Mouse (Mus musculus) spleen, postnatal 4 days (tissue): Measurements from ENCODE around the gene Steap2.
"Not testable (repeated sequence)": the region's sequence is repeated elsewhere in the genome, so short reads cannot be mapped to it uniquely, and the experiment has no call there.

Experiments used
- DNase-seq, 2 experiments: peaks; one replicate each; pipeline ENCODE4 v3.0.0; 2022; ENCODE audit warnings: low spot score in 2 of 2

The Steap2 gene

DNA sequence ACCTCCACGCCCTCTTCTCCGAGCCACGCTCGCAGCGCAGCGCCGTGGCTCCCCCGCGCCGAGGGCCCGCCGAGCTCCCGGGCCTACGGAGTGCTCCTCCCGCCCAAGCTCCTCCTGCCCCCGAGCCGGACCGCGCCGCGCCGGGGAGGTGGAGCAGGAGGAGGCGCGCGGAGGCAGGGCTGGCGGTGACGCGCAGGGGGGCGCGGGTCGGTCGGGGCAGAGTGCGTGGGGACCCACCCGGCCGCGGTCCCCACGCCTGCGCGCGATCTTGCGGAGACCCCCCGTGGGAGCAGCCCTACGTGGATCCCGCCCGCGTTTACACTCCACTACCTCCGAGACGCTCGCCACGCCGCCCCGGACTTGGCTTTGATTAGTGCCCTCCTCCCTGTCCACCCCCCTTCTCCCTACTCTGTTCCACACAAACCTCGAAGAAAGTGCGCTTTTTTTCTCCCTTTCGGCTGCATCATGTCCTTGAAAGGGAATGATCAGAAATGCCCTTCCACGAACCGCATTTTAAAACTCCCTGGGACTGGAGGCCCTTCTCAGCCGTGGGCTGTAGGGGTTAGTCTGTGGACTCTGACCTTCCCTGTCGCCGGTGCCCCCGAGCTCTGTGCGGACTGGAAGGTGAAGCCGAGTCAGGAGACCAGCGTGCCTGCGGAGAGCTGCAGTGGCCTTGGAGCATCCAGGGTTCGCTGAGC lies at the start of gene Steap2:
Steap2 (minus strand) TSS at position 623 of the 698 bp plus-strand sequence.
- no peak for DNase-seq

DNA sequence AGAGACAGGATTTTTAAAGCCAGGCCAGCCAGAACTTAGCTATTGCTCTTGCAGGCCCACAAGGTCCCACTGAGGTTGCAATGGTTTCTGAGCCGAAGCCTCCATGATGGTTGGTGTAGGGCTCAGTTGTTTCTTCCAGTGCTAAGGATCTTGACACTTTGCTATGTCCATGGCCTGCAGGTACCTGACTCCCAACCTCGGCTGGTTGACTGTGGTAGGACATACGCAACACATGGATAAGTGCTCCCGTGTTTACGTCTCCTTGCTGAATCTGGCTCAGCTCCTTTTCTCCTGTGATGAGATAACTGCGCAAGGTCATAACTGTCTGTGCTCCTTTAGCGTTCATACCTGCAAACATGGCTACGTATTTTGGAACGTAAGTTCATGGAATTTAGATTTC lies 40.1 kb upstream of the Steap2 start:
- no peak for DNase-seq

DNA sequence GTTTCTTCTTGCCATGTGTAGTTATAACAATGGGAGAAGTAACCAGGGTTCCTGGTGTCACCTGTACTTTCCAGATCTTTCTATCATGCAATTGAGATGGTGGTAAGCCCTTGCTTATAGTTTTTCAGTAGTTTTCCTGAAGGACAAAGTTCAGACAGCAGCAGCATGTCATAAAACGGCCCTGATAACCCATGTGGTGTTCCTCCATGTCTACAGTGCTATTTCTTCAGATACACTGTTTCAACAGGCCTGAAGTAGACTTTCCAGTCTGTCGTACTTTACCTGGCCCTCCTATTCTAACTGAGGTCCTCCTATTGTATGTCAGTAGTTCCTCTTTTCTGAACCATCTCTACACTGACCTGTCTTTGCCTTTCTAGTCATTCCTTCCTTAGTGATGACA lies 38.5 kb upstream of the Steap2 start:
- no peak for DNase-seq

DNA sequence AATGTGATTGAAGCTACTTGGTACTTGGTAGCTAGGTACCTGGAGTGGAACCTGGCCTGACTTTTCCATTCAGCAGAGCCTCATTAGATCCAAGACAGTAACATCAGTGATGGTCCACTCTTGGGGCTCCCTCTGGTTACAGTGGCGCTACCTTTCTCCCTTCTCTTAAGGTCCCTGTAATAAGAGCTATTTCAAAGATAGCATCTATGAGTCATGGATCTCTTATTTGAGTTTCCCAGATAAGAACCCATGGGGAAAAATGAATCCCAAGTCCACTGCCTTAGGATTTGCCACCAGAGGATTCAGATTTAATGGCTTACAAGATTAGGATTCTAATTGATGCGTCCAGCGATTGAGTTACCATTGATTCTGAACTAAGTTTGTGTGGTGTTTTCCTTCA lies 37.8 kb upstream of the Steap2 start:
- DNase-seq = no peak

DNA sequence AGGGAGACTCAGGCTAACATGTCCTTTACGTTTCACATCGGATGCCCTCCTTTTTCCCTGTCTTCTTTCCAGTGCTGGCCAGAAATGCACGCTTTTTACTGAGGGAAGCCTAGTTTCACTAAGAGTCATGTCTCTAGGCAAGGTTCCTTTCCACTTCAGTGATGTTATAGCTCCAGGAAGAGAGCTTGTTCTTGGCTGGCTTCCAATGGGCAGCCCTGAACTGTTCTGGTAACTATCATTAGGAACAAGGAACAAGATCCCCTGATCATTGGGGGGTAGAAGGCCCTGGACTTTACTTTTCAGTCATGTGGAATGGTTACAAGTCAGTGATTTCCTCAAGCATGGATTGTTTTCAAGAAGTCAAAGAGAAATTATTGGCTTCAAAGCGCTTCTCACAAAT lies 35.5 kb upstream of the Steap2 start:
- no peak for DNase-seq

DNA sequence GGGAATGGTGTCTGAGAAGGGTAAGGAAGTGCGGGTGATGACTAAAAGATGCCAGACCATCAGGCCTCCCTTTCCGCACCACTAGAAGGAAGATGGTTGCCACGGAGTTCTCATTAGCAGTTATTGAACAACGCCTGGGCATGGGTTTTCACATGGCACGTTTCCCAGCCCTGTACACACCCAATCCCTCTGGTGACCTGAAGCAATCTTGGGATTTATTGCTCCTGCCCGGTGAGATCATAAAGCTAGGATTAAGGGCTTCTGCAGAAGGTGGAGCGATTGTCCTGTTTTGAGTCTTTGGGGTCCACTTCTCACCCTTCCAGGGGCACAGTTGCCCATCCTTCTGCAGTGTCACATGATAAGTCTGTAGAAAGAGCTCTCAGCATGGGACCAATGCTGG lies 27.8 kb upstream of the Steap2 start:
- DNase-seq = no peak

DNA sequence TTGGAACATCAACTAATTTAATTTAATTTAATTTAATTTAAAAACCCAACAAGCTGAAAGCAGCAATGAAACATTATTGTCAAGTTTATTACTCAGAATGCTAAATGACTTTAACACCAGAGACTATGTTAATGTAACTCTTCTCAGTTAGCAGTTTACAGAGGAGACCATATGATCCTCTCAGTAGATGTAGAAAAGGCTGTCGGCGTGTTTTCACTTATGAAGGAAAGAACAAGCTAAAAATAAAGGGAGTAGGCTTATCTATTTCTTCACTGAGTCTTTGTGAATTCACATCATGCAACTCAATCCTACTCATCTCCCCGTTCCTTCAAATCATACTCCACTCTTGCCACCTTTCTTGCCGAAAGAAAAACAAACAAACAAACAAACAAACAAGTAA lies 16.7 kb upstream of the Steap2 start:
- no peak for DNase-seq

DNA sequence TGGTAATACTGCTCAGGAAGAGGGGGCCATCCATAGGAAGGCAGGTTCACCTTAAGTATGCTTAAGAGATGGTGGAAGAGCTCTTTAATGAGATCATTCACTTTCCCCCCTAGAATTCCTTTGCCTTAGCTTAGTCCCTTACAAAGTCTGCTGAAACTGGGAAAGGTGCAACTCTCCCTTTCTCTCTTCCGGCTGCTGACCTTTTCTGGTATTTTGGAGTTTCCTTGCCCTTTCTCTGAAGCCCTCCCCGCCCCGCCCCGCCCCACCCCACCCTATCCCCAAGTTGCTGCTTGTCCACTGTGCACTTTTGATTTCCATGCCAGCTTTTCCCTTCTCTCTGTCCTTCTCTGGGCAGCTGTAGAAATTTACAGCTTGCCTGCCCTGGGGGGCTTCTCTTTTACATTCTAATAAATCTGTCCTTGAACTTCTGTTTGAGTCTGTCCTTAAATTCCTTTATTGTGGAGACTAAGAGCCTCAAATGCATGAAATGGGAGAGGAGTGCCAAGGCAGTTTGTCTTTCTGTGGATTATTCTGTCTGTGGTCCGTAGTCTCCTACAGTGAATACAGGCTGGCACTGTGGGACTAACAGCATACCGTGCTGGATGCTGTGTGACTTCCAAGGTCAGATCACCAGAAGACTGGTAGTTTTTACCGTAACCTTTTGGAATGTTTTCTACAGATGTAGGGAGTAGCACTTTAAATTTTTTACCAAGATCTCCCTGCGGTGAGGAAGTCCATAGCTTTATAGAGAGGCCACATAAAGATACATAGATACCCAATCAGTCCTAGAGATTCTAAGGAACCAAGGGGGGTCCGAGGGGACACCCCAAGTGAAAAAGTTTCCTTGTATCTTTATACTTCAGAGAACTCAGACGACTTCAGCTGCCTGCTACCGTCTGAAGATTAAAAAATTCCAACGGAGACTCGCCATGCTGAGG lies 13.2 kb upstream of the Steap2 start:
- DNase-seq = no peak

DNA sequence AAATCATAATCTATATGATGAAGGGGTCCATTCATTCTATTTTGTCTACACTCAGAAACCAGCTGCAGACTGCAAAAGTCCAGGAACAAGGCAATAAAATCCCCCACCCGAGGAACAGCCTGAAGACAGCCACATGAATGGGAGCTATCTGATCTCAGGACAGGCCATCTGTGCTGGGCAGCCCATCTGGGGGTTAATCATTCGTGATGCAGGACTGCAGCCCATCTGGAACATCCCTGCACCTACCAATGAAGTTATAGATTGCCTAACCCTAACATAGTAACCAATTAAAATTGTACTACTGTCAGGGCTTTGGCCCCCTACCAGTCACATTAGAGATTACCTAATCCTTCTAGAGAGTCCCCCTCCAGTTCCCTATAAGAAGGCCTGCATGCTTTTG lies 10.6 kb upstream of the Steap2 start:
- DNase-seq = no peak

DNA sequence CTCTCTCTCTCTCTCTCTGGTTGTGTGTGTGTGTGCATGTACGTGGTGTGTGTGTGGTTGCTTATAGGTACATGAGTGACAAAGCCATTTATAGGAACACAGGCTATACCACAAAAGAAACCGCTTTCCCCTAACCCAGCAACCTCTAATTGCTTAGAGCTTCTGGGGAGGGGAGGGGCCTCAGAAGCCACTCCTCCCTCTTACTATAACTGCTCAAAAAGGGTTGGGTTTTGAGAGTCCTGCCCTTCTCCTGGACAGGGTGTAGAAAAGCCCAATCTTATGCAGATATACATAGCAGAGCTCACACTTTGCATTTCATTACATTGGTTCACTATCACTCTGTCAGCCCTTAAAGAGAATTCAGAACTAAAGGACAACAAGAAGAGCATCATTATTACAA lies 6.0 kb upstream of the Steap2 start:
- no peak for DNase-seq

DNA sequence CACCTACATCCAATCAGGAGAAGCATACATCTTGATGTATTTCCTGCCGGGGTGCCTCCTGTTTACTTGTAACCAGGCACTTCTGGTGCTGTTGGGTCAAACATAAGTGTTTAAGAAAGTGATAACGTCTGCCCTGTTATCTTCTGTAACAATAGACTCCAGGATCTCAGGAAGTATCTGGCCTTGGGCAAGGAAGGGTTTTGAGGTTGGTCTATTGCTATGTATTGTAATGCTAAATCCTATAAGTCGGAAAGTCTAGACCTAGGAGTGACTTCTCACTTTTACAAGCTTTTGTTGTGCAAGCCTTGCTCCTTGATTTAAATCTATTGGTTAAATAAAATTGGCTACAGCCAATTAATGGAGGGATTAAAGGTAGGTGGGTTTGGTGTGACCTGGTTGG lies 4.5 kb upstream of the Steap2 start:
- DNase-seq = no peak

DNA sequence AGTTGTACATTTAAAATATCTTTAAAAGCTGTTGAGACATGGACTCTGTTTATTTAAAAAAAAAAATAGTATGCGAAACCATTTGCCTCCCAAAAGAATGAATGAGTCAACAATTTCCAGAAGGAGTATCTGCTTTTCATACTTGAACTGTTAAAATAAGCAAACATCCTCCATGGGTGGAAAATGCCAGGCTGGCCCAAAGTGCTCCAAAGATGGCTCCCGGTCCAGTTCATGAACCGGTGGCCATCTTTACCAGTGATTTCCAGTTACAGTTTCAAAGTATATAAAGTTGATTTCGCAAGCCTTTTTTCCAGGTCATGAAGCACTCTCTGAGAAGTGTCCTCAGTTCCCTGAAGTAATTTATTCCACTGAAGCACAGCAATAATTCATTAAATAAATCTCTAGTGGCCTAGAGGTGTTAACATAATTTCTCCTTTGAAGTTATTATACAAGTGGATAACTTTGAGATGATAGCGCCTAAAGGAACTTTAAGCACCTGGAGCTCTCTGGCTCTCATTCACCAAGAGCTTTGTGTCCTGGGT lies 1.1 kb upstream of the Steap2 start:
- no peak for DNase-seq

DNA sequence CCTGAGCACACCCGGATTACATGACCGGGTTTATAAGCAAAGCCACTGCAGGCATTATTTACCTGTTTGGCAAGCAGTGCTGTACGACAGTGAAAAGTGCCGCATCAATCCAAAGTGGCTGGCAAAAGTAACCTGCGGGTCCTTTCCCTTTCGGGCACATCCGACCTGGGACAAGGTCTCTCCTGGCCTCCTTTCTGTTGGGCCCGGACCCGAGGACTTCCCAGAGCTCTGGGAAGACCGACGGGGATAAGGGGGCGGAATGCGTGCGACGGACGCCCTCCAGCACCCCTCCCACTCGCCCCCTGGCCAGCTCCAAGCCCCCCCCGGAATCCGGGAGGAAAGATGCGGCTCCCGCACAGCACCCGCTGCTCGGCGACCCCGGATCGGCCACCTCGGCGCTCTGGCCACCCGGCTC lies 830 bp downstream of the Steap2 start:
- DNase-seq = no peak

DNA sequence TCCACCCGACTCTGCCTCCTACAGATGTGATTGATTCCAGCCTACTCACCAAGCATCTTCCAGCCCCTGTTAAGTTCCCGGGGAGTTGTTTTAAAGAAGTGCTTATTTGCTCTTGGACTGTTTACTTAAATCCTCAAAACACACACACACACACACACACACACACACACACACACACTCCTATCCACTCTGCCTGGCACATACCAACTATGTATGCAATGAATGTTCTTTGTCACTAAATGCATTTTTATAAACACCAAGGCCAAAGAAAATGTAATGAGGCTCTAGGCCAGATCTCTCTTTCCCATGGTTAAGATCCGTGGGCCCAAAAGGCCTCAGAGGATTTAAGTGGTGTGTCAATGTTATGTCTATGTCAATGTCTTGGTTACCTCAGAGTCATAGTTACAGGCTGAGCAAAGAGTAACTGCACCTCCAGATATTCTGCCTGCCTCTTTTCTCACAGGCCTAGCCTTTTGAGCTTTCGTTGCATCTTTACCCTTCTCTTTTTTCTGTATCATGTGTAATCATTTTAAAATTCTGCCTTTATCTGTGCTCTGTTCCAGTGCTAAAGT lies 2.1 kb downstream of the Steap2 start:
- no peak for DNase-seq

DNA sequence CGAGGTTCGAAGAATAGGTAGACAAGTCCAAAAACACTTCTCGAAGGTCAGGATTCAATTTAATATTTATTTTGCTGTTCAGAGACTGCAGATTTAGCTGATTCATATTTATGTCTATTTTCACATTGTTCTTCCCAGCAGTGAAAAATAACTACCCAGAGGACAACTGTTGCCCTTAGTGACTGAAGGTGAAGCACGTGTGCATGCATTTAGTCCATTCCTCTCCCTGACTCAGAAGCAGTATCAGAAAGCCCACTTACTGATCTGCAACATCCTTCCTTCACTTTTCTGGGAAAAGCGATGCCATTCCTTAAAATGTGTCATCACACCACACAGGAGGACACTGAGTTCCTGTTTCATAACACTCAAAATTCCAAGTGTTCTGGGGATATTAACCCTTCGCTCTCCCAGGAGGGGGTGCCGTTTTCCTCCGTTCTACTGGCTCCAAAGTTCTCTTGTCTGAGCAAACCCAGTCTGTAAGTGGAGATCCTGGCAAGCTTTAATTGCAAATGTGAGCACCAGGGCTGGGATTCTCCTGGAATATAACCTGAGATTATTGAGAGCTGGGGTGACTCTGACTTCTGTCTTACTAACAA lies 5.3 kb downstream of the Steap2 start:
- DNase-seq = no peak

DNA sequence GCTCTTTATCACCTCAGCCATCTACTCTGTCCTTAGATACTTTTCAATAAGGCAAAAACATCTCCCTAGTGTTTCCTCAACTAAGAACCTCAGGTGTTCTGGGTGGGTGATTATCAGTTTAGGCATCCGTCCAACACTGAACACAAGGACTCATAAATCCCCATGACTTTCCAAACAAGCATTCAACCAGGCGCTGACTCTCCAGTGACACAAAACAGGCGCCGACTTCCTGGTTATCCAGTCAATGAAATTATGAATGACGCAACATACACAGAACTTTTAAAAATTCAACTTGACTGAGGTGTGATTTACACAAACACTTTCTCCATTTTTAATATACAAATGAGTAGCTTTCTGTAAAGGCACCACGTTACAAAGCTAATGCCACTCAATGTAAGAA lies 6.2 kb downstream of the Steap2 start:
- DNase-seq = no peak

DNA sequence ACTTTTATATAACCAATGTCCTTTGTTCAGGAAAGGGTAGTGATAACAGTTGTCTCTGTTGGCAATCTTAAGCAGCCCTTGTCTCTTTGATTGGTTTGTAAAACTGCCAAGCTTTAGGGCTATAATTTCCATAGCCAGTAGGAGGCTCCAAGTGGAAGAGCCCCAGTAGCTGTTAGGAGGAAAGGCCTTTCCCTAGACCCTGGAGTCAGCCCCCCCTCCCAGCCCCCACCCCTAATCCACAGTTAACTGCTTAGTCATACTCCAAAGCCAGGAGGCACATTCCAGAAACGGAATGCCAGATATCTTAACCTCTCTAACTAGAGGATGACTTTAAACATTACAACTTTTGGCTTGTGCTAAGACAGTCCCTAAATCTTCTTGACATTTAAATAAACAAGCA lies 7.4 kb downstream of the Steap2 start:
- DNase-seq = no peak

DNA sequence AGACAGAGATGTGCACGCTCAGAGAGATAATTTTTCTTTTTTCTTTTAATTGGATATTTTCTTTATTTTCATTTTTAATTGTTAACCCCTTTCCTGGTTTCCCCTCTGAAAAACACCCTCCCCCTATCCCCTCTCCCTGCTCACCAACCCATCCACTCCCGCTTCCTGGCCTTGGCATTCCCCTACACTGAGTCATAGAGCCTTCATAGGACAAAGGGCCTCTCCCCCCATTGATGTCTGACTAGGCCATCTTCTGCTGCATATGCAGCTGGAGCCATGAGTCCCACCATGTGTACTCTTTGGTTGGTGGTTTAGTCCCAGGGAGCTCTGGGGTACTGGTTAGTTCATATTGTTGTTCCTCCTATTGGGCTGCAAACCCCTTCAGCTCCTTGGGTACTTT lies 9.4 kb downstream of the Steap2 start:
- DNase-seq = not testable (repeated sequence)

DNA sequence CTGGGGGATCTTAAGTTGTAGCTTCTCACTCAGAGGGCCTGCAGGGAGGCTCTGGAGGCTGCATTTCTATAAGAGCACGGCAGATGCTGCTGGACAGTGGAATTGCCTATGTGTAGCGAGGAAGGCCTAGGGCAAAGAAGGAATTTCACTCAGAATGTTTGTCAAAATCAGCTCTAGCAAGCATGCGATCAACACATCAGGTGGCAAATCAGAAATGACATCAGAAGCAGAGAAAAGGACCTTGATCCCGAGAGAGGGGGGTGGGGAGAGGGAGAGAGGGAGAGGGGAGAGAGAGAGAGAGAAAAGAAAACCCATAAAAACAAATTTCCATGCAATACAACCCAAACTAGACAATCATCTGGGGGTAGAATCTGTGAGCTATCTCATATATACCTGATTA lies 11.1 kb downstream of the Steap2 start:
- DNase-seq = no peak

DNA sequence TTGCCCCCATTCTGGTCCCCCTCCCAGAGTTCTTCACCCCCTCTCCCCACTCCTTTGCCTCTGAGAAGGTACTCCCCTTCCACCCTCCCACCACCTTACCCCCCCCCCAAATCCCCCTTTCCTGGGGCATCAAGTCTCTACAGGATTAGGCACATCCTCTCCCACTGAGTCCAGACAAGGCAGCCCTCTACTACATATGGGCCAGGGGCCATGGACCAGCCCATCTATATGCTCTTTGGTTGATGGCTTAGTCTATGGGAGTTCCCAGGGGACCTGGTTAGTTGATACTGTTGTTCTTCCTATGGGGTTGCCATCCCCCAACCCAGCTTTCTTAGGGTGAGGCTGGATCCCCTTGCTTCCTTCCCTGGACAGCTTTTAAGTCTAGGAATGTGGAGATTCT lies 14.9 kb downstream of the Steap2 start:
- no peak for DNase-seq

DNA sequence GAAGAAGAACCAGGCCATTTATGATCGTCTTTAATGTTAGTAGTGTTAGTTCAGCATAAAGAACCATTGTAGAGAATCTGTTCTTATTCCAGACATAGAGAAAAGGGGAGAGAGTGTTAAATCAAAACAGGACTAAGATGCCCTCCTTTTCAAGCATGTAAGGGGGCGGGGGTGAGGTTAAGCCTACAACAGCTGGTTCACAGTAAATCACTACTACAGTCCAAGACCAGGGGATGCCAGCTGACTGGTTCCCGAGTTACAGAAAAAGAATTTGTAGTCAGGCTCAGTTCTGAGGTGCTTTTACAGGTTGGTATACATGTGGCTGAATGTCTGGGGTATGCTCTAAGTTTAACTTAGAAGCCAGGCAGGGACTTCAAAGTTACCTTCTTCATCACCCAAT lies 18.3 kb downstream of the Steap2 start:
- DNase-seq = no peak

DNA sequence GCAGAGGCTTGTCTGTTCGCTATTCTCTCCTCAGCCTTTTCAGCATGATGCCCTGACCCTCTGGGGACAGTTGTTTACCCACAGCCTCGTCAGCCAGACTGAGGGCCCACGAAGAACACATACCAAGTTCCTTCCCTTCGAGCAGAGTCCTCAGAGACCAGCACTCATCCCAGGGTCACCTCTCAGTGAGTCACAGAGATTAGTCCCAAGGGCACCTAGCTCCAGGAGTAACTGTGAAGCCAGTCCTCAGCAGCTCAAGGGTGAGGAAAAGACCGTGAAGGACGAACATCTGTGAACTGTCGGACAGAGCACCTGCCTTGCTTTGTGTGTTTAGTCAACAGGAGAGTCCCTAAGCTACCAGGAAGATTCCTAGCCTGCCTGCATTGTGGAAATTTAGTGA lies 25.5 kb downstream of the Steap2 start:
- no peak for DNase-seq
